Mouse (Mus musculus): ENCODE measurements around the gene Casp7.

The Casp7 gene

GRCm38 (mm10) chr19:56424606-56425395 lies 27.9 kb downstream of the Casp7 start:
- no peak for DNase-seq (ENCODE audit: low spot score in 2 of 2)

GRCm38 (mm10) chr19:56425492-56425891 lies 28.6 kb downstream of the Casp7 start:
- DNase-seq (ENCODE audit: low spot score in 2 of 2): no peak

- no peak for DNase-seq (ENCODE audit: low spot score in 2 of 2)
Observed at GRCm38 (mm10) chr19:56430369-56430768, 33.4 kb downstream of the Casp7 start.

GRCm38 (mm10) chr19:56432706-56433105 lies 35.8 kb downstream of the Casp7 start:
- DNase-seq (ENCODE audit: low spot score in 2 of 2): no peak

GRCm38 (mm10) chr19:56433581-56433980 lies 36.7 kb downstream of the Casp7 start:
- DNase-seq (ENCODE audit: low spot score in 2 of 2): no peak

- DNase-seq (ENCODE audit: low spot score in 2 of 2): no peak
Observed at GRCm38 (mm10) chr19:56436380-56436779, 39.5 kb downstream of the Casp7 start.

GRCm38 (mm10) chr19:56438357-56439071 lies 41.6 kb downstream of the Casp7 start:
- DNase-seq (ENCODE audit: low spot score in 2 of 2): no peak

- no peak for DNase-seq (ENCODE audit: low spot score in 2 of 2)
Observed at GRCm38 (mm10) chr19:56439072-56439434, 42.1 kb downstream of the Casp7 start.

GRCm38 (mm10) chr19:56443445-56443844 lies 46.5 kb downstream of the Casp7 start:
- no peak for DNase-seq (ENCODE audit: low spot score in 2 of 2)

GRCm38 (mm10) chr19:56448784-56449183 lies 51.9 kb downstream of the Casp7 start:
- DNase-seq (ENCODE audit: low spot score in 2 of 2): no peak

GRCm38 (mm10) chr19:56449537-56449936 lies 52.6 kb downstream of the Casp7 start:
- DNase-seq (ENCODE audit: low spot score in 2 of 2): peak in 1 of 2 experiments; percentile 49

GRCm38 (mm10) chr19:56450892-56451291 lies 54.0 kb downstream of the Casp7 start:
- peak in 1 of 2 experiments; percentile 32 for DNase-seq (ENCODE audit: low spot score in 2 of 2)

- DNase-seq (ENCODE audit: low spot score in 2 of 2): no peak
Observed at GRCm38 (mm10) chr19:56451867-56452266, 54.9 kb downstream of the Casp7 start.

GRCm38 (mm10) chr19:56452421-56452820 lies 55.5 kb downstream of the Casp7 start:
- no peak for DNase-seq (ENCODE audit: low spot score in 2 of 2)

- no peak for DNase-seq (ENCODE audit: low spot score in 2 of 2)
Observed at GRCm38 (mm10) chr19:56454862-56455261, 57.9 kb downstream of the Casp7 start.

GRCm38 (mm10) chr19:56455369-56455768 lies 58.4 kb downstream of the Casp7 start:
- no peak for DNase-seq (ENCODE audit: low spot score in 2 of 2)

GRCm38 (mm10) chr19:56457569-56457968 lies 60.6 kb downstream of the Casp7 start:
- DNase-seq (ENCODE audit: low spot score in 2 of 2): no peak

- no peak for DNase-seq (ENCODE audit: low spot score in 2 of 2)
Observed at GRCm38 (mm10) chr19:56459154-56460050, 62.5 kb downstream of the Casp7 start.

GRCm38 (mm10) chr19:56460241-56460640 lies 63.3 kb downstream of the Casp7 start:
- no peak for DNase-seq (ENCODE audit: low spot score in 2 of 2)

GRCm38 (mm10) chr19:56461522-56462101 lies 64.7 kb downstream of the Casp7 start, which contains the start of gene Plekhs1:
Plekhs1 (plus strand) TSS chr19:56461640.
- no peak for DNase-seq (ENCODE audit: low spot score in 2 of 2)

GRCm38 (mm10) chr19:56462786-56463185 lies 65.9 kb downstream of the Casp7 start:
- no peak for DNase-seq (ENCODE audit: low spot score in 2 of 2)

GRCm38 (mm10) chr19:56466486-56466885 lies 69.6 kb downstream of the Casp7 start:
- DNase-seq (ENCODE audit: low spot score in 2 of 2): no peak
